Mouse (Mus musculus) heart, adult 9 months (tissue): ENCODE measurements at regions not wholly inside any gene's neighbourhood (a gene's known extent, or its start where the extent isn't known, plus 50 kb on each side); places are given as distances from the start of the nearest gene placed in this dataset.
"Not testable (repeated sequence)": the region's sequence is repeated elsewhere in the genome, so short reads cannot be mapped to it uniquely, and the experiment has no call there.

ENCODE experiments used
- DNase-seq, 2 experiments: peaks; one replicate each; pipeline ENCODE4 v3.0.0; 2022; ENCODE audit warnings: low spot score in 2 of 2

GRCm38 (mm10) chr4:66691598-66692220 lies 135.7 kb upstream of the Tlr4 start:
- no peak for DNase-seq

- DNase-seq: no peak
Measured at GRCm38 (mm10) chr4:66693982-66694578, 133.3 kb upstream of the Tlr4 start.

- DNase-seq: no peak
Measured at GRCm38 (mm10) chr4:66715821-66716760, 111.3 kb upstream of the Tlr4 start.

- DNase-seq: no peak
Measured at GRCm38 (mm10) chr4:66737407-66737806, 90.0 kb upstream of the Tlr4 start.

- DNase-seq: not testable (repeated sequence)
Measured at GRCm38 (mm10) chr4:66743421-66743820, 84.0 kb upstream of the Tlr4 start.

GRCm38 (mm10) chr4:66768762-66769161 lies 58.6 kb upstream of the Tlr4 start:
- DNase-seq: peak in 1 of 2 experiments; percentile 19
